Mouse (Mus musculus): ENCODE results near the gene Tollip. TPM values are rescaled to one million over a fixed set of nuclear protein-coding genes. Genes with fewer than 3 reads are reported as not detected.

Tollip gene
- total RNA-seq (2023), result 56.6 TPM

GRCm38 (mm10) chr7:141918407-141918806 is at the start of gene Tollip:
Tollip (minus strand) TSS chr7:141918507.

DNA sequence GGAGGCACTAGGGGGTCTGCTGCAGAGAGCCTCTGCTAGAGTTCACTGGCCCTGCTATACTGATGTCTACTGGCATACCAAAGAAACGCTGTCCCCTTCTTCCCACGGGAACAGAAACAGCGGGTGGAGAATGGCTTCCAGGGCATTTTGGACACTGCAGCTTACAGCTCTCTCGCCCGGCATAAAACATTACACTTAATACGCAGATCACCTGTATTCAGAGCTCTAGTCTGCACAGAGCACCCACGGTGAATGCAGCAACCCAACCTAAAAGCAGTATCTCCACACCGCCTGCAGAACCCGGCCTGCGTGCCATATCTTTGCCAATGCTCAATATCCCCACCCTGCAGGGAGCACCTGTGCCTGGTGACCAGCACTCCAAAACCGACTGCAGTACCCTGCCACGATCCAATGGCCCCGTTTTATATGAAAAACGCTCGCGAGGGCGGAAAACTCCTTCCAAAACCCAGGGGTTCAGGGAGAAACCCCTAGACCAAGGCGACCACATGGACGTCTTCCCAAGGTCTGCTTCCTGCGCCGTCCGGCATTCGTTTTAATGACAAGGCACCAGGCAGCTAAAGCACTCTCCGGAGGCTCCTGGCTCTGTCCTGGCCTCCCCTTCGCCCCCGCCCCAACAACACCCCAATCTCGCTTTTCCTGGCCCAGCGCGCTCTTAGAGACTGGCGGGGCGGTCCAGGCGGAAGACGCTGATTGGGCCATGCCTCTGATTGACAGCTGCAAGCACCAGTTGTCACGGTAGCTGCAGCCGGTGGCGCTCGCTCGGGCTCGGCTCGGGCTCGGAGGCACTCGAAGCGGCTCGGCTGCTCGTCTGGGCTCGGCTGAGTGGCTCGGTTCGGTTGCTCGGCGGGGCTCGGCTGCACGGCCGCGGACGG is 30.8 kb upstream of the Tollip start, which contains the start of gene Brsk2:
Gene Brsk2 (plus strand): TSS at position 846 of the 893 bp plus-strand sequence.

GRCm38 (mm10) chr7:141838779-141839178 is 79.5 kb downstream of the Tollip start, which contains the start of gene Muc5b:
Muc5b (plus strand) TSS chr7:141839070.

Other genes with a start within 250 kb of the Tollip start
- gene Muc2, start 228.2 kb downstream of the Tollip start, total RNA-seq (2023), result 0.35 TPM
- gene Muc5ac, start 129.5 kb downstream of the Tollip start, total RNA-seq (2023), result not detected
- gene Muc5b, start 79.4 kb downstream of the Tollip start, total RNA-seq (2023), result not detected
- gene Brsk2, start 31.2 kb upstream of the Tollip start, total RNA-seq (2023), result not detected
- 59.4 TPM for gene Mob2, start 142.6 kb upstream of the Tollip start, total RNA-seq (2023)
- gene Dusp8, start 177.3 kb upstream of the Tollip start, total RNA-seq (2023), result 5.1 TPM
- not detected for gene Gm45618, start 202.2 kb upstream of the Tollip start, total RNA-seq (2023)
- not detected for gene Gm39115, start 217.5 kb upstream of the Tollip start, total RNA-seq (2023)
- gene Gm45337, start 226.1 kb upstream of the Tollip start, total RNA-seq (2023), result not detected
- not detected for gene Gm29735, start 238.6 kb upstream of the Tollip start, total RNA-seq (2023)
- not detected for gene Gm4553, start 247.2 kb upstream of the Tollip start, total RNA-seq (2023)